11 mouse cellular contexts compared by ENCODE assay signal in genomic region chr7:125554456-125555114, GRCm38 (mm10). TPM values are rescaled to one million over a fixed set of nuclear protein-coding genes. Genes with fewer than 3 reads are reported as not detected.
DNase-seq lines count a peak whose midpoint lies in the region; ATAC-seq and TF ChIP-seq lines count a peak whose summit lies in the region.
"Had no signal": no experiment of that assay in that cellular context is flagged by ENCODE, and none has a peak within 500 bp of the region (broad histone marks: within the 10 kb centered on the region; RNA-seq: fewer than 3 reads in every experiment).

No protein-coding gene starts in this region.

- H3K27ac ChIP-seq in heart, embryonic 15.5 days, result no peak overlapping the region
- H3K27ac ChIP-seq in spleen, adult 2 months (ENCODE audit: insufficient read depth, low read length), result peak overlapping the region; percentile 87
- no peak overlapping the region for H3K27ac ChIP-seq in liver, embryonic 15.5 days (replicated peaks)
- no peak overlapping the region for H3K27ac ChIP-seq in neural tube, embryonic 15.5 days (replicated peaks)
- H3K27ac ChIP-seq: hindbrain, embryonic 13.5 days had no signal

- 0 out of 2 replicates have a peak, but pooled peaks cover 6% of the 10 kb centered on the region for H3K27me3 ChIP-seq in heart, embryonic 15.5 days
- H3K27me3 ChIP-seq in spleen, adult 2 months (ENCODE audit: control insufficient read depth, insufficient read depth, low read length), result no peaks in the 10 kb centered on the region
- H3K27me3 ChIP-seq in liver, embryonic 15.5 days, result peaks cover 39% of the 10 kb centered on the region
- peaks cover 10% of the 10 kb centered on the region; the same call in 1 of the 2 replicates for H3K27me3 ChIP-seq in neural tube, embryonic 15.5 days (replicated peaks)

- TF ChIP-seq POLR2A in spleen, adult 2 months (IDR thresholded peaks at IDR 0.05; ENCODE audit: low read depth, low read length), result no peak

- H3K4me3 ChIP-seq in heart, embryonic 15.5 days, result no peak overlapping the region
- H3K4me3 ChIP-seq in spleen, adult 2 months (ENCODE audit: extremely low read depth, insufficient read depth, insufficient read length), result peak overlapping the region; percentile 95
- no peak overlapping the region for H3K4me3 ChIP-seq in liver, embryonic 15.5 days (replicated peaks)
- H3K4me3 ChIP-seq in neural tube, embryonic 15.5 days (replicated peaks), result no peak overlapping the region
- H3K4me3 ChIP-seq: hindbrain, embryonic 13.5 days had no signal

- no peak for ATAC-seq in heart, embryonic 15.5 days (replicated peaks; ENCODE audit: insufficient number of reproducible peaks, insufficient read depth, low FRiP score, low read depth)
- ATAC-seq in liver, embryonic 15.5 days (ENCODE audit: insufficient read depth), result no peak
- ATAC-seq in neural tube, embryonic 15.5 days (ENCODE audit: low FRiP score), result no peak
- ATAC-seq: midbrain, embryonic 16.5 days had no signal

- H3K9ac ChIP-seq in heart, embryonic 15.5 days, result no peak overlapping the region
- no peak overlapping the region for H3K9ac ChIP-seq in liver, embryonic 15.5 days
- H3K9ac ChIP-seq in neural tube, embryonic 15.5 days (replicated peaks), result no peak overlapping the region
- H3K9ac ChIP-seq: hindbrain, embryonic 13.5 days had no signal

- H3K4me2 ChIP-seq in heart, embryonic 15.5 days, result peak overlapping the region; percentile 3; the same call in 1 of the 2 replicates
- peak overlapping the region; percentile 97 for H3K4me2 ChIP-seq in liver, embryonic 15.5 days
- no peak overlapping the region for H3K4me2 ChIP-seq in neural tube, embryonic 15.5 days
- H3K4me2 ChIP-seq: hindbrain, embryonic 13.5 days had no signal

- DNase-seq in heart, postnatal 10 days, result no peak
- no peak for DNase-seq in spleen, adult 2 months (ENCODE audit: low read depth in 1 of 2, low spot score in 2 of 2)
- DNase-seq in spleen, postnatal 4 days (ENCODE audit: low spot score in 2 of 2), result no peak
- DNase-seq in thymus, postnatal 36 days, result peak; percentile 45 to 62
- DNase-seq in layer of hippocampus, adult 9-11 months, result no peak
- DNase-seq: gastrocnemius, postnatal 10 days had no signal

- H3K36me3 ChIP-seq in heart, embryonic 15.5 days, result no peaks in the 10 kb centered on the region
- H3K36me3 ChIP-seq in spleen, adult 2 months (ENCODE audit: control insufficient read depth, insufficient read depth, low read length), result peaks cover 1% of the 10 kb centered on the region; the same call in 1 of the 2 replicates
- no peaks in the 10 kb centered on the region for H3K36me3 ChIP-seq in liver, embryonic 15.5 days (replicated peaks)
- H3K36me3 ChIP-seq in neural tube, embryonic 15.5 days, result no peaks in the 10 kb centered on the region
- H3K36me3 ChIP-seq: hindbrain, embryonic 13.5 days had no signal

- intact Hi-C loops in heart, postnatal 10 days (cut with DNase I), result loop anchor here (10.0 kb wide), 1 partner anchor 540 kb away; no protein-coding TSS in a partner anchor

- WGBS in heart, embryonic 15.5 days, result 78% methylated on average over 9 of the region's 9 CpGs
- WGBS in spleen, adult 2 months, result 55% methylated on average over 9 of the region's 9 CpGs
- WGBS in liver, embryonic 15.5 days (ENCODE audit: insufficient replicate concordance), result 37% methylated on average over 9 of the region's 9 CpGs
- WGBS in neural tube, embryonic 15.5 days, result 93% methylated on average over 9 of the region's 9 CpGs

- peaks cover 47% of the 10 kb centered on the region for H3K4me1 ChIP-seq in heart, embryonic 15.5 days (replicated peaks)
- peaks cover 50% of the 10 kb centered on the region; the same call in 1 of the 2 replicates for H3K4me1 ChIP-seq in spleen, adult 2 months (ENCODE audit: control insufficient read depth, insufficient read depth, insufficient read length)
- peaks cover 83% of the 10 kb centered on the region for H3K4me1 ChIP-seq in liver, embryonic 15.5 days (replicated peaks)
- peaks cover 33% of the 10 kb centered on the region for H3K4me1 ChIP-seq in neural tube, embryonic 15.5 days

- no peak for TF ChIP-seq CTCF in spleen, adult 2 months (IDR thresholded peaks at IDR 0.05; ENCODE audit: extremely low read depth, insufficient read depth, insufficient read length, insufficient replicate concordance)

- H3K9me3 ChIP-seq in heart, embryonic 15.5 days (replicated peaks), result no peaks in the 10 kb centered on the region
- H3K9me3 ChIP-seq in liver, embryonic 15.5 days (replicated peaks), result no peaks in the 10 kb centered on the region
- no peaks in the 10 kb centered on the region for H3K9me3 ChIP-seq in neural tube, embryonic 15.5 days (replicated peaks)
- H3K9me3 ChIP-seq: hindbrain, embryonic 13.5 days had no signal

RNA-seq across cellular contexts. Expression of gene Il4ra, which starts 2.7 kb away (rescaled TPM):
- 4.5 and 8.4 TPM in 2 replicates for polyA plus RNA-seq in heart, embryonic 15.5 days (2015; fragmentation: Nextera tagmentation; extraction: Ambion mirVana)
- total RNA-seq in heart, postnatal 10 days (2021), result 10 to 100 TPM; 25.1 to 29.6 TPM
- polyA plus RNA-seq in spleen, adult 2 months (2012; rRNA removed), result 83.4 and 91.5 TPM in 2 replicates
- polyA plus RNA-seq in liver, embryonic 15.5 days (2015; fragmentation: Nextera tagmentation; extraction: Ambion mirVana), result 4.6 and 6.4 TPM in 2 replicates
- polyA plus RNA-seq in neural tube, embryonic 15.5 days (2015; fragmentation: Nextera tagmentation; extraction: Ambion mirVana), result 5.3 and 7.1 TPM in 2 replicates

RNA-seq across cellular contexts. Expression of gene Il21r, which starts 48.6 kb away (rescaled TPM):
- 0.20 and 1.1 TPM in 2 replicates for polyA plus RNA-seq in heart, embryonic 15.5 days (2015; fragmentation: Nextera tagmentation; extraction: Ambion mirVana)
- total RNA-seq in heart, postnatal 10 days (2021), result under 1 TPM; 0.67 to 0.74 TPM
- polyA plus RNA-seq in spleen, adult 2 months (2012; rRNA removed), result 138 and 180 TPM in 2 replicates
- polyA plus RNA-seq in liver, embryonic 15.5 days (2015; fragmentation: Nextera tagmentation; extraction: Ambion mirVana), result 0.71 and 1.0 TPM in 2 replicates
- polyA plus RNA-seq in neural tube, embryonic 15.5 days (2015; fragmentation: Nextera tagmentation; extraction: Ambion mirVana), result 0.35 and 1.8 TPM in 2 replicates

Comparison
In these comparisons a context has a peak if more than half of its experiments do, and no peak if none do; other contexts are left out.
1. DNase-seq: peak in thymus, postnatal 36 days (2 of 2); none in heart, postnatal 10 days (0 of 2), spleen, adult 2 months (0 of 2), spleen, postnatal 4 days (0 of 2) and layer of hippocampus, adult 9-11 months (single experiment).
2. RNA of gene Il21r, which starts 48.6 kb away (polyA plus RNA-seq): 138 to 180 TPM in spleen, adult 2 months; 0.71 to 1.0 TPM in liver, embryonic 15.5 days, 0.35 to 1.8 TPM in neural tube, embryonic 15.5 days and 0.20 to 1.1 TPM in heart, embryonic 15.5 days; every median in the first group is over 10 times any median in the second.